Mouse (Mus musculus) C2C12 (cell line): ENCODE data around the gene Pdcl3. TPM values are rescaled to one million over a fixed set of nuclear protein-coding genes. Genes with fewer than 3 reads are reported as not detected.
"Not testable (repeated sequence)": the region's sequence is repeated elsewhere in the genome, so short reads cannot be mapped to it uniquely, and the experiment has no call there.

ENCODE experiments used
- H3K27me3 ChIP-seq: one replicate; pipeline ENCODE4 v1.6.1; 2011; ENCODE audit not compliant: control insufficient read depth, insufficient read depth, insufficient read length
- H3K36me3 ChIP-seq: one replicate; pipeline ENCODE4 v1.6.1; 2011; ENCODE audit not compliant: control insufficient read depth, insufficient read depth
- H3K4me3 ChIP-seq: one replicate; pipeline ENCODE4 v1.5.1; 2011; ENCODE audit warnings: mild to moderate bottlenecking, control low read depth; ENCODE audit not compliant: poor library complexity, insufficient read depth, severe bottlenecking
- H3K79me2 ChIP-seq: one replicate; pipeline ENCODE4 v1.6.1; 2011; ENCODE audit not compliant: control insufficient read depth, insufficient read depth
- H3K79me3 ChIP-seq: one replicate; pipeline ENCODE4 v1.6.1; 2011; ENCODE audit warnings: low read depth, control low read depth
- H3ac ChIP-seq: one replicate; pipeline ENCODE3; 2011; ENCODE audit warnings: low read depth; ENCODE audit not compliant: control insufficient read depth, insufficient read length
- CEBPB ChIP-seq: IDR thresholded peaks from one replicate; pipeline ENCODE4 v1.6.1; 2011; ENCODE audit warnings: low read depth, mild to moderate bottlenecking, control low read depth, moderate library complexity
- CTCF ChIP-seq: IDR thresholded peaks from one replicate; pipeline ENCODE4 v1.5.1; 2011; ENCODE audit not compliant: control insufficient read depth, insufficient read depth, insufficient read length
- FOSL1 ChIP-seq: IDR thresholded peaks from one replicate; pipeline ENCODE4 v1.8.0; 2011; ENCODE audit warnings: mild to moderate bottlenecking, low read length; ENCODE audit not compliant: poor library complexity, insufficient read depth, severe bottlenecking
- MAX ChIP-seq: IDR thresholded peaks from one replicate; pipeline ENCODE4 v1.6.1; 2011; ENCODE audit warnings: mild to moderate bottlenecking, control low read depth
- MYOD1 ChIP-seq: IDR thresholded peaks from one replicate; pipeline ENCODE4 v1.6.1; 2011; ENCODE audit warnings: low read depth; ENCODE audit not compliant: control insufficient read depth, insufficient read length
- MYOG ChIP-seq: IDR thresholded peaks from one replicate; pipeline ENCODE4 v1.6.1; 2011; ENCODE audit not compliant: control insufficient read depth, insufficient read length; ENCODE audit errors: extremely low read depth
- USF1 ChIP-seq: IDR thresholded peaks from one replicate; pipeline ENCODE4 v1.6.1; 2011; ENCODE audit warnings: low read depth, mild to moderate bottlenecking, control low read depth, moderate library complexity
- polyA plus RNA-seq: library from polyadenylated mRNA; unstranded; fragments of >200 nt; fragmentation: generic; extraction: Trizol; gene quantifications from one replicate; pipeline ENCODE4 v1.2.1, GENCODE M21; 2012; ENCODE audit warnings: missing spikeins

The Pdcl3 gene
- polyA plus RNA-seq, 1 experiment: 98.7 TPM

DNA sequence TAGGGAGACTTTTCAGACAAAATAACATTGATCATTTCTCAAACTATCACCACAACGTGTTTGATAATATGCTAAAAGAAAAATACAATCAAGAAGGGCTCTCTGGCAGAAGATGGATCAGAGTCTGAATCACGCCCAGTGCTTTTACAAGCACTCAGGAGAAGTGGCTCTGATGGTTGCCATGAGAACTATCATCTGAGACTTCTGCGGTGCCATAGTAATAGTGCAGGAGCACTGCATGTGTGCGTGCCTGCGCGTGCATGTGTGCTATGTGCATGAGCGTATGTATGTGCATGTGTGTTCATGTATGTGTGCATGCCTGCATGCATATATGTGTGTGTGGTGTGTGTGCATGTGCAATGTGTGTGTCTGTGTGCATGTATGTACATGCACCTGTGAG lies 43.8 kb downstream of the Pdcl3 start:
- Histone ChIP-seq H3K4me3 (no peak overlapping the region), H3ac (no peak overlapping the region), H3K27me3 (peaks cover 18% of the 10 kb centered on the region), H3K79me2 (no peaks in the 10 kb centered on the region), H3K79me3 (no peaks in the 10 kb centered on the region), H3K36me3 (no peaks in the 10 kb centered on the region)
- TF ChIP-seq MYOD1 (no peak), CEBPB (no peak), FOSL1 (no peak), MAX (no peak), USF1 (no peak), MYOG (no peak), CTCF (no peak)

DNA sequence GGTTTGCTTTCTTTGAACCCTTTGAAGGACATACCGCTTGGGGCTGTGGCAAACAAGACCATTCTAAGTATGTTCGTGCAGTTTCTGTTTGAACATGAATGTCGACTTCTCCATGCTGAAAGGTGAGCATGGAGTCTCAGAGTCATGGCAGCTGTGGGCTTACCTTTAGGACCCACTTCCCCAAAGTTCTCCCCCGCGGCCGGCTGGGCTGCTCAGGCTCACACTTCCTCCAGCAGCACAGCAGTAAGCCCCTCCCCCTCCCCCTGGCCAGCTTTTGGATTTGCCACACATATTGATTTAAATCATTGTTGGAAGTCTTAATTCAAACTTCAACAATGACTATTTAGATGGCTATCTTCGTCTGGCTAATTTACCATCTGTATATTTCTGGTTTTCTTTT lies 44.7 kb downstream of the Pdcl3 start:
- Histone ChIP-seq H3K4me3 (no peak overlapping the region), H3ac (no peak overlapping the region), H3K79me3 (no peaks in the 10 kb centered on the region), H3K36me3 (no peaks in the 10 kb centered on the region), H3K27me3 (peaks cover 18% of the 10 kb centered on the region), H3K79me2 (no peaks in the 10 kb centered on the region)
- no peak for TF ChIP-seq MAX

DNA sequence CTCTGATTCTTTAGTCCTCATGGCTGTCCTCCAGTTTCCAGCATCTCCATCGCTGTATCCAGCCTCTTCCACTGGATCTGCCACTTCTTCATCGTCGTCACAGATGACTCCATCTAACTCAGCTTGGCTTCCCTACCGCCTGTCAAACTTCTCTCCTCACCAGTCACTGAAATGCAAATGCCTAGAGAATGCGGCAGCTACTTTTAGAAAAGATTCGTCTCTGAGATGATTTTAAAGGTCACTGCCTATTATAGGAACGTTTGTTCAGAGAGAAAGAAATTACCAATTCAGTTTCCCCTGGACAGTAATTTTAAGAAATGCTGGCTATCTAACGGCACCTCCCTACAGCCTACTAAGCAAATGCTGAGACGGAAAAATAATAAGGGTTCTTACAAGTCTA lies 50.4 kb downstream of the Pdcl3 start:
- H3K79me2 ChIP-seq: no peaks in the 10 kb centered on the region
- H3ac ChIP-seq: no peak overlapping the region
- no peaks in the 10 kb centered on the region for H3K79me3 ChIP-seq
- no peak overlapping the region for H3K4me3 ChIP-seq
- TF ChIP-seq CEBPB (no peak), FOSL1 (no peak), CTCF (no peak), MYOG (no peak), MAX (no peak), USF1 (no peak), MYOD1 (no peak)
- peaks cover 3% of the 10 kb centered on the region for H3K27me3 ChIP-seq
- H3K36me3 ChIP-seq: no peaks in the 10 kb centered on the region

DNA sequence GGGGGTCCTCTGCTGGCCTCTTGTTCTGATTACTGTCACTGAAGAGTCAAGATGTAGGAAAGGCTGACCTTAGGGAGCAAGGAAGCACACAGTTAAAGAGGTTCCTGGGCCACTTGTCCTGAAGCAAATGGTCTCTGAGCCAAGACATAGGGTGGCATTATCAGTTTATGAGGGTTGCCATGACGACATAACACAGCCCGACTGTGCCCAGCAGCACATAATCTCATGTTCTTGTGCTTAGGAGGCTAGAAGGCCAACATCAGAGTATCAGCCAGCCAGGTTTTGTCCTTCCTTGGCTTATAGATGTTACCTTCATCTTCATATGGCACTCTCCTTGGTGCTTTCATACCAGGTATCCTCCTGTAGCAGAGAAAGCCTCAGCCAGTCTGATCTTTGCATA lies 56.8 kb downstream of the Pdcl3 start:
- no peak overlapping the region for H3K4me3 ChIP-seq
- H3K36me3 ChIP-seq: no peaks in the 10 kb centered on the region
- no peak overlapping the region for H3ac ChIP-seq
- TF ChIP-seq CEBPB: no peak
- no peak for TF ChIP-seq FOSL1
- no peak for TF ChIP-seq MYOD1
- TF ChIP-seq CTCF: no peak
- TF ChIP-seq USF1: no peak
- TF ChIP-seq MAX: no peak
- no peak for TF ChIP-seq MYOG
- no peaks in the 10 kb centered on the region for H3K27me3 ChIP-seq
- no peaks in the 10 kb centered on the region for H3K79me2 ChIP-seq
- H3K79me3 ChIP-seq: no peaks in the 10 kb centered on the region

DNA sequence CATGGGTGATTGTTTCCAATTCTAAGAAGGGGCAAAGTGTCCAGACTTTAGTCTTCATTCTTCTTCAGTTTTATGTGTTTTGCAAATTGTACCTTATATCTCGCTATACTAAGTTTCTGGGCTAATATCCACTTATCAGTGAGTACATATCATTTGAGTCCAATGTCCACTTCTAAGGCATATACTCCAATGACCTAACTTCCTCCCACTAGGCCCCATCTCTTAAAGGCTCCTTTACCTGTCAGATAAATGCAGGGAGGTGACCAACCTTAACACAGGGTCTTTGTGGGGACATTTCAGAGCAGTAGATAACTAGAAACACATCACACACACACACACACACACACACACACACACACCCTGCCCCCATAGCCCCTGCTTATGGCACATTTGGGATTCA lies 59.0 kb downstream of the Pdcl3 start:
- not testable (repeated sequence) for H3ac ChIP-seq, H3K79me3 ChIP-seq, H3K79me2 ChIP-seq, H3K4me3 ChIP-seq, H3K36me3 ChIP-seq, H3K27me3 ChIP-seq

DNA sequence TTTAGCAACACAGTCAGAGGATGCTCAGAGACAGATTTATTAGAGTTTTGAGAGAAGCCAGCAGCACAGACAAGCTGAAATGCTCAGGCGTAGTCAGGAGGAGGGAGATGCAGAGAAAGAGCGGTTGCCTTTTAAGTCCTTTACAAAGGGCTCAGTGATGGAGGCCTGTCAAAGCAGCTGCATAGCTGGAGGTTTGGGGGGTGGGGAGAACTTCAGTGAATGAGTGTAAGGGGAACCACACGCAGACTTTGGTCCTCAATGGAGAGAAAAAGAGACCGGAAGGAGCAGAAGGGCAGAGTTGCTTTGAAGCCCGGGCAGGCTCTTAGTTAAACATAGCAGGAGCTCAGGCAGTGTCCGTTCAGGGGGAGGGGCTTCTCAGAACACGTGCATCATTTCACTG lies 61.3 kb downstream of the Pdcl3 start:
- TF ChIP-seq CTCF: no peak
- no peak for TF ChIP-seq MYOD1
- TF ChIP-seq USF1: no peak
- TF ChIP-seq MYOG: no peak
- TF ChIP-seq FOSL1: no peak
- no peak for TF ChIP-seq CEBPB
- TF ChIP-seq MAX: no peak
- no peaks in the 10 kb centered on the region for H3K79me3 ChIP-seq

More for the DNA sequence above, 61.3 kb downstream of the Pdcl3 start:
- no peaks in the 10 kb centered on the region for H3K27me3 ChIP-seq
- no peak overlapping the region for H3K4me3 ChIP-seq
- no peak overlapping the region for H3ac ChIP-seq
- no peaks in the 10 kb centered on the region for H3K79me2 ChIP-seq
- no peaks in the 10 kb centered on the region for H3K36me3 ChIP-seq

Other genes with a start within 250 kb of the Pdcl3 start
- gene Lonrf2, start 148.9 kb upstream of the Pdcl3 start, polyA plus RNA-seq: not detected
- 0.06 TPM for gene Chst10, start 87.4 kb upstream of the Pdcl3 start, polyA plus RNA-seq
- not detected for gene Nms, start 46.5 kb upstream of the Pdcl3 start, polyA plus RNA-seq
- not detected for gene Npas2, start 208.1 kb downstream of the Pdcl3 start, polyA plus RNA-seq